Mouse (Mus musculus) gastrocnemius, postnatal 36 days (tissue): Measurements from ENCODE around the gene Dusp21. TPM values are rescaled to one million over a fixed set of nuclear protein-coding genes. Genes with fewer than 3 reads are reported as not detected.

ENCODE experiments used
- DNase-seq, 2 experiments: peaks; one replicate each; pipeline ENCODE4 v3.0.0; 2022
- intact Hi-C: fragments of 180-260 bp; cut with DNase I; formaldehyde crosslinking; loops from one replicate; pipeline ENCODE4 v1.15.1; 2025
- long read RNA-seq, 2 experiments: library from polyadenylated mRNA; stranded (forward); transcript quantifications; one replicate each; pipeline ENCODE4 v2.0.0; 2021
- total RNA-seq, 2 experiments: library from RNA; stranded (reverse); gene quantifications; 2 replicates each; pipeline ENCODE4 v1.2.3; 2021

The Dusp21 gene
- total RNA-seq = not detected
- long read RNA-seq, experiment 1 = 0 reads
- long read RNA-seq, experiment 2 = 0 reads

DNA sequence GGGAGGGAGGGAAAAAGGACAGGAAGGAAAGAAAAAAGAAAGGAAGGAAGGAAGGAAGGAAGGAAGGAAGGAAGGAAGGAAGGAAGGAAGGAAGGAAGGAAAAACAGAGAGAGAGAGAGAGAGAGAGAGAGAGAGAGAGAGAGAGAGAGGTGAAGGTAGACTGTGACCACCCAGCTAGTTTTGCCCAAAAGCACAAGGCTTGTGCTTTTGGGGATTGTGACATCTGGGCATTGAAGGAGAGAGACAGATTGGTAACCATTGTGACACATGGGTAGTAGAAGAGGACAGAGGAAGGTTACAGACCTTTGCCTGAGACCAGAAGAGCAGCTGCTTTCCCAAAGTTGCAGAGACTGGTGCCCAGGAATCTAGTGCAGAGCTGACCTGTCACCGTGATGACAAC is at the start of gene Dusp21:
Gene Dusp21, plus strand, starts transcription at position 301 of the 400 bp plus-strand sequence.
- intact Hi-C loops = no loop called here
- DNase-seq = no peak

DNA sequence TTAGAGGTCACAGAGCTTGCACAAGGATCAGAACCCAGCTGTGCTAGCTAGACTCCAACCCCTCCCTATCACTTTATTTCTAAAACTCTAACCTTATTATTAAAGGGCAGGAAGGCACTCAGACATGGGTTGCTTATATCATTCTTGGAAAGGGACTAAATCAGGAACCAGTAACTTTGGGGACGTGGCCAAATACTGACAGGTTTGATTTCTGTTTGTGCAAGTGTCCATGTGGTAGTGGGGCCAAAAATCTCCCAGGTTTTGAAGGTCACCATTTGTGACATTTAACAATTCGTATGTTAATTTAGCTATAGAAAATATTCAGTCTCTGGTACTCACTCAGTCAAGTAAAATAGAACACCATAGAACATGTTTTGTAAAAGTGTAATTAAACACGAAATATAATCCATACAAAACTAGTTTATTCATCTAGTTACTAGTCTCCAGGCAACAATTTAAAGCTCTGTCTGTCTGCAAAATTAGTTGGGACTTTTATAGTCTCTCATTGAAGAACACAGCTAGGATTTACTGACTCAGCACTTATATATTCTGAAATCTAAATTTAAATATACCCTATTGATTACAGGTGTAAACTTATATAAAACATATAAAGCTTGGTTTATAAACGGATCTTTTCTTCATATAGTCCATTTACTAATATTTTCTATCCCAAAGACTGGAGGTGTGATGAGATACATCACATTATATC is 15.2 kb downstream of the Dusp21 start:
- no peak for DNase-seq
- intact Hi-C loops = loop anchor here (5.0 kb wide), 1 partner anchor 91 kb away; no protein-coding TSS in a partner anchor

DNA sequence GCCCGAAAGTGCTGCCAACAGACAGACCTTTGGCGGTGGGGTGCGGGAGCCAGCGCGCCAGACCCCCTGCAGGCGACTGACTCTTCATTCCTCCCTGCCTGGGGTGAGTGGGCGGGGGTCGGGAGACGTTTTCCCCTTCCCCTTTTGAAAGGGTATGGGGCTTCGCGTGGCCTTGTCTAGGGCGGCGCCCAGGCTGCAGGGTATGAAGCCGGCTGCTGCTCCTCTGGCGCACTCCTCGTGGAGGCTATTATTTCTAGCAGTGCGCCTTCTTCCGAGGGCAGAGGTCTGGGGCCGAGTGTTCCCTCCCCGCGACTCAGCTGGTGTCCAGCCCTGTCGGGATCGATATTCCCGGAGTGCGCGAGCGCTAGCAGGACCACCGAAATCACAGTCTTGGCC is 16.1 kb downstream of the Dusp21 start:
- intact Hi-C loops = loop anchor here (5.0 kb wide), 1 partner anchor 91 kb away; no protein-coding TSS in a partner anchor
- DNase-seq = peak in 1 of 2 experiments; percentile 40

DNA sequence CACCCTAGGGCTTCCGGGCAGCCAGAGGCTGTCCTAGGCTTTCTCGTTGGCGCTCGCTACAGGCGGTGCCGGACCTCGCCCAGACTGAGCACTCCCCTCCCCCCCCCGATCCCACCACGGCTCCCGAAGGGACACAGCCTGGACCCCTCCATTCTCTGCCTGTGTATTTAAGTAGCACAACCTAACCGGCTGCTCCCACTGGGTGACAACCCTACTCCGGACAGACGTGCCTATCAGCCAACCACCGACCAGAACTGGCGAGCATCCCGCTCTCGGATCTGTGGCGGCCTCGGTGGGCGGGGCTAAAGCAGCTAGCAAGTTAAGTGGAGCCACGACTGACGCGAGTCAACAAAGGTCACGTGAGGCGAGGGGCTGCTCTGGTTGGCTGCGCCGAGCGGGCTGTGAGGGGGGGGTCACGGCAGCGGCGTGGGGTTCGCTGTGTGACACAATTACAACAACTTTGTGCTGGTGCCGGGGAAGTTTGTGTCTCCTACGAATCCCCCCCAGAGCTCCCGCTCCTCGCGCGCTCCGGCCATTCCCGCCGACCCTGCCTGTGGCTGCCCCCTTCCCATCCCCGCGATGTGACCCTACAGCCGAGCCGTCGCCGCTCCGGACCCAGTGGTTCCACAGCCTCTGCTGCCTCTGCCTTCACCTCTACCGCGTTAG is 16.7 kb downstream of the Dusp21 start, which contains the start of gene Kdm6a:
Gene Kdm6a, plus strand, starts transcription at position 384 of the 666 bp plus-strand sequence.
- intact Hi-C loops = loop anchor here (5.0 kb wide), 1 partner anchor 90 kb away; no protein-coding TSS in a partner anchor
- peak; percentile 95 to 100 for DNase-seq

DNA sequence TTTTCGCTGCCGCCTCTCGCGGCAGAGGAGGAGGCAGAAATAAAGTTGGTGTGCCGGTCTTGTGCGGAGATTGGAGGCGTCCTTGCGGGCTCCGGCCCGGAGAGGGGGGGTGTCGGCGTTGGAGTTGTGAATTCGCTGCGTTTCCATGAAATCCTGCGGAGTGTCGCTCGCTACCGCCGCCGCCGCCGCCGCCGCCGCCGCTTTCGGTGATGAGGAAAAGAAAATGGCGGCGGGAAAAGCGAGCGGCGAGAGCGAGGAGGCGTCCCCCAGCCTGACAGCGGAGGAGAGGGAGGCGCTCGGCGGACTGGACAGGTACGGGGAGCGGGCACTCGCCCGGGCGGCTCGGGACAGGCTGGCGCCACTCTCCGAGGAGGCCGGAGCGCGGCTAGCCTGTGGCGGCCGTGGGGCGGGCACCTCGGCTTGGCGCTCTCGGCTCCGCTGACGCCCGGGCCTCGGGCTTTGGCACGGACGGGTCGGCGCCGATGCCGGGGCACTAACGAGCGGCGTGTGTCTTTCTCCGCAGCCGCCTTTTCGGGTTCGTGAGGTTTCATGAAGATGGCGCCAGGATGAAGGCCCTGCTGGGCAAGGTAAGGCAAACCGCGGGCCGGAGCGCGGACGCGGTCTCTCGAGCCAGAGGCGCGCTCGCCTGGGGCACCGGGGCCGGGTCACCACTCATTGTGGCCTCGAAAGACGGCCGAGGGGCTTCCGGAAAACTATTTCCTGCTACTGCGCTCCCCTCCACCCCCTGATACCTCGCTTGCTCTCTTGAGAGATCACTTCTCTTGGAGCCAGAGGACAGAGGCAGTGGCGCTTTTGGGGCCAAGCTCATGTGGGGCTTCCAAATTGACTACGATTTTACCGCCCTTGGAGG is 17.4 kb downstream of the Dusp21 start:
- intact Hi-C loops = loop anchor here (5.0 kb wide), 1 partner anchor 89 kb away; no protein-coding TSS in a partner anchor
- peak; percentile 38 to 50 for DNase-seq

DNA sequence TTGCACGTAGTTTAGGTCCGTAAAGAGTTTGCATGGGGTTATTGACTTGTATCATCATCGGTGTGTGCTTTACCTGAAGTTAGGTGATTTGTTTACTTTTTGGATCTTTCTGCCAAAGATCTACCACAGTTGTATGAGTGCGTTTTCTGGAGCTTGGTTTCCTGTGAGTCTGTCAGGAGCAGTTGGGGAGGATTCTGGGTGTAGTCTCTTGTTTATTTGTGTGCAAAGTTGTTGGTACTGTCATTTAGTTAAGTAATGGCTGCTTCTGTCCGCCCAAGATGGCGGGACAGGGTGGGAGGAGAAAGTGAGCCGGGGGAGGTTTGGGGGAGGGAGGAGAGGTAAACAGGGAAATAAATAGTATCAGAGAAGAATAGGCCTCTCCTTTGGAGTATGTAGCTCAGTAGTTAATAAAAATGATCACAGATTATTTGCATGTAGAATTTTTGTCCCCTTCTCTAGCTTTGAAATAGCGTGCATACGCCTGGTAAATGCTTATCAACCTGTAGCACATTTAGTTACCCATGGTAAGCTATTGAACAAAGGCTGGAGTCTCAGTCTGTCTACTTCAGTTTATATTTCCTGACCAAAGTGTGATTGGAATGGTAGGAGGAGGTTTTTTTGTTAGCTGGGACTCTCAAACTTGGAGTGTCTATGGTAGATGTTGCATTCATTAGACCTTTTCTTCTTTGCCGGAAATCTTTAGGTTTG is 18.4 kb downstream of the Dusp21 start:
- DNase-seq = no peak
- intact Hi-C loops = loop anchor here (5.0 kb wide), 1 partner anchor 88 kb away; no protein-coding TSS in a partner anchor

DNA sequence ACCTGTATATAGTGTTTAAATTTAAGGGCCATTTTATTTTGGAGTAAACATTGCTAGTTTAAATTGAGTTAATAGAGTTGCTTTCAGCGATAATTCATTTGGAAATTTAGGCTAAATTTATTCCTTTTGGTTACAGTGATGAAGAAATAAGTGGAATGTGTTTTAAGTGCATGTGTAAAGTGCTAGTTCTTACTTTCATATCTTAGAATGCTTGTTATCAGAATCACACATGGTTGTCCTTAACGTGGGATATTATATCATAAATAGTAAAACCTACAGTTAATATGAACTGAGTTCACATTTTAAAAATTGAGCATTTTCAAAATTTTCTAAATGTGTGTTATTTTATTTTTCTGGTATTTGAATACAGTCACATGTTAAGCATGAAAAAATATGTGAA is 19.5 kb downstream of the Dusp21 start:
- intact Hi-C loops = no loop called here
- DNase-seq = no peak

DNA sequence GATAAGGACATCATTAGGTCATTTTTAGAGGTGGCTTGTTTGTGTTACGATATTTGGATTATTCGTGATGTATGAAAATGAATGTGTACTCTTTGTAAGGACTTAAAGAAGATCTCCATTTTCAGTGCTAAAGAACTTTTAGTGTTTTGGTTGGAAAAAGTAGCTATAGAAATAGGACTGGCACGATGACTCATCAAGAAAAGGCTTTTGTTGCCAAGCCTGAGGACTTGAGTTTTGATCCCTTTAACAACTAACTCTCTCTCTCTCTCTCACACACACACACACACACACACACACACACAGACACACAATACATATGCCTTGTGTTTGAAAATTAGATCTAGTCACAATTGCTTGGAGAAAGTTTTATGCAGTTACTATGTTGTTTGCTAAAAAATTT is 21.3 kb downstream of the Dusp21 start:
- no peak for DNase-seq
- intact Hi-C loops = no loop called here

DNA sequence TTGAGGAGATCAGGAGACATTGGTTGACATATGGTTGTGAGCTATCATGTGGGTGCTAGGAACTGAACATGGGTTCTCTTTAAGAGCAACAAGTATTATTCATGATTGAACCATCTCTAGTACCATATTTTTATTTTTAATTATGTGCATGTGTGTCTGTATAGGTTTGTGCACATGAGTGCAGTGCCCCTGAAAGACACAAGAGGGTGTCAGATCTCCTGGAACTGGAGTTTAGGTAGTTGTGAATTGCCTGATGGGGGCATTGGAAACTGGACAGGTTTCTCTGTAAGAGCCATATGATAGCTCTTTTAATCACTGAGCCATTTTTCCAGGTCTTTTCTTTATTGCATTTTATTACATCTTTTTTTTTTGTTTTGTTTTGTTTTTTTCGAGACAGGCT is 23.3 kb downstream of the Dusp21 start:
- intact Hi-C loops = no loop called here
- no peak for DNase-seq

DNA sequence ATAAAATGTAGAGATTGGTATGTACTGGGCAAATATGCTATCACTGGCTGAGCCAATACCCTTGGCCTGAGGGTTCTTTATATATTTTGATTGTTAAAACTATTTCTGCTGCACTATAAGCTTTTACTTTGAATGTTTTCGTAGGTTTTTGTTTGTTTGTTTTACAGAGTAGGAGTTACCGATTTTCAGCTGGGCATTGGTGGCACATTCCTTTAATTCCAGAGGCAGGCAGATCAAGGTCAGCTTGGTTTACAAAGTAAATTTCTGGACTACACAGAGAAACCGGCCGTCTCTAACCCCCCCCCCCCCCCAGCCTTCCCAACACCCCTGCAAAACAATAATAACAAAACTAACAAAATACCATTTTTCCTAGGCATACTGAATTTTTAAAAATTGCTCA is 29.2 kb downstream of the Dusp21 start:
- DNase-seq = no peak
- intact Hi-C loops = no loop called here

DNA sequence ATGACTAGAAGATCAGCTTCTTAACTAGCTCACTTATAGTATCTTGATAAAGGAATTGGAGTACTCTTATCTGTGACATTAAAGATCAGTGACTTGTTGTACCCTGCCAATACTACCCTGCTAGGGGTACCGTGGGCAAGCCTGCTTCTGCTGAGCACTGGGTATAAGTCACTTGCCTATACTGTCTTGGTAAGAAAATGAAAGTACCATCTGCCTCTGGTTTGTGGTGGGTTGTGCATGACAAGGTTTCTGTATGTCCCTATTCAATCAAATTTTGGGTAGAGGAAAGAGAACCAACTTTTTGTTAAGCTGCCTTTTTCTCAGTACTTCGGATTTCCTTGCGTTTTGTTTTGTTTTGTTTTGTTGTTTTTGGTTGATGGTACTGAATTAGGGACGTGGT is 32.1 kb downstream of the Dusp21 start:
- intact Hi-C loops = no loop called here
- no peak for DNase-seq

DNA sequence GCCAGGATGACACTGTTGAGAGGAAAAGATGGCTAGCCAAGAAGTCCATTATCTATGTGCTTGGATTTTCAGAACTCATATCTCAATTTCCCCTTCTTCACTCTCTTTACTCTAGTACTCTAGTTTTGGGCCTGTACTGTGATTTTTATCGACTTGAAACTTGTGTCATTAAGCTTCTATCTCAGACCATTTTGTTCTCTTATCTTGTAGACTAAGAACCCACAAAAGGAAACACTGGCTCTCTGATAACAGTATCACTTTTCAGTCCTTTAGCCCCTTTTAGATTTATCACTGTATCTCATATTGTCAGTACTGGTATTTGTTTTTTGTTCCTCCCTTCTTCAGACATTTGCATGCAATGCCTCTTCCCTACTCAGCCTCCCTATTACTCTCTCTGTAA is 33.8 kb downstream of the Dusp21 start:
- intact Hi-C loops = no loop called here
- DNase-seq = no peak

DNA sequence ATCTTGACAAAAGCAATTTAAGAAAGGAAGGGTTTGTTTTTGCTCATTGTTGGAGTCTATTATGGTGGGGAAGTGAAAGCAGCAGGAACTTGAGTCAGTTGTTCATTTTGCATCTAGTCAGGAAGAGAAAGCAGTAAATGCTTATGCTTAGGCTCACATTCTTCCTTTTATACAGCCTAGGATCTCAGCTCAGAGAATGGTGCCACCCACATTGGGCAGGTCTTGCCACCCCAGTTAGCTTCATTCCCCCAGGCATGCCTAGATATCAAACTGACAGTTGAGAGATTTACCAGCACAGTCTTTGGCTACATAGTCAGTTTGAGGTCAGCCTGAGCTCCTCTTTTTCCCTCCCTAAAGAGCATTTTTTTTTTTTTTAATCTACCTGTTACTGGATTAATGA is 41.5 kb downstream of the Dusp21 start:
- no peak for DNase-seq
- intact Hi-C loops = no loop called here

DNA sequence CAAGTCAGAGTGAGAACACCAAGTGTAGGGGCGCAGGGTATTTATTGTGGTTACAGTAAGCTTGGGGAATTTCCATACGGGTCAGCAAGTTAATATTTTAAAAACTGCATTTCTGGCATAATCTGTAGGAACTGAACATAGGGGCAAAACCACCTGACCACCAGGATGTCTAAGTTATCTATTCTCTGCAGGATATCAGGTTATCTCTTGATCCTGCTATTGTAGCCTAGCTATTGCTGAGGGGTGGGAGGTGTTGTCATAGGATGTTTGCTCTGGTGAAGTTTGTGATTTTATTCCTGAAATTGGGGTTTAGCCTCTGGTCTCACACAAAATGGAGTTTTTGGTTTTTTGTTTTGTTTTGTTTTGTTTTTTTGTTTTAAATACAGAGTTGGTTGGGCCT is 42.6 kb downstream of the Dusp21 start:
- DNase-seq = no peak
- intact Hi-C loops = no loop called here

Other genes starting within 250 kb of the Dusp21 start
- 10 to 100 TPM; 14.4 to 33.5 TPM for gene Kdm6a, start 16.7 kb downstream of the Dusp21 start, total RNA-seq